In genomic region chr1:190047201-190047600, GRCm38 (mm10) we compare ENCODE assay signal across 13 mouse cellular contexts.
"Had no signal": no experiment of that assay in that cellular context is flagged by ENCODE, and none has a peak within 500 bp of the region (broad histone marks: within the 10 kb centered on the region; RNA-seq: fewer than 3 reads in every experiment).

No protein-coding gene starts in this region.

- H3K4me1 ChIP-seq: lung, embryonic 15.5 days; stomach, embryonic 15.5 days had no signal

- H3K36me3 ChIP-seq: limb, embryonic 12.5 days; liver, embryonic 12.5 days; lung, embryonic 15.5 days; stomach, embryonic 15.5 days had no signal

- H3K9ac ChIP-seq: limb, embryonic 12.5 days; liver, embryonic 12.5 days; lung, embryonic 15.5 days; stomach, embryonic 15.5 days had no signal

- H3K27me3 ChIP-seq: liver, embryonic 12.5 days; stomach, embryonic 15.5 days had no signal

- H3K4me3 ChIP-seq: limb, embryonic 12.5 days; liver, embryonic 12.5 days; lung, embryonic 15.5 days; myocyte; stomach, embryonic 15.5 days had no signal

- H3K9me3 ChIP-seq: lung, embryonic 15.5 days; stomach, embryonic 15.5 days had no signal

- H3K4me2 ChIP-seq: limb, embryonic 12.5 days; liver, embryonic 12.5 days; lung, embryonic 15.5 days; stomach, embryonic 15.5 days had no signal

- DNase-seq: kidney, adult 11 months; kidney, adult 9 months; kidney, postnatal 25 days; layer of hippocampus, adult 9-11 months; layer of hippocampus, postnatal 36 days; lung, postnatal 14 days; right cerebral cortex, postnatal 14 days; thymus, postnatal 36 days had no signal

- ATAC-seq: liver, embryonic 12.5 days had no signal

- H3K27ac ChIP-seq: limb, embryonic 12.5 days; liver, embryonic 12.5 days; lung, embryonic 15.5 days; stomach, embryonic 15.5 days had no signal
